Mouse (Mus musculus) ovary, postnatal 36 days (tissue): ENCODE measurements around the gene Pygl.

Experiments used
- DNase-seq: peaks from one replicate; pipeline ENCODE4 v3.0.0; 2022; ENCODE audit warnings: low spot score, mixed read lengths

The Pygl gene

GRCm38 (mm10) chr12:70231294-70231693, at the start of gene Pygl:
Gene Pygl (minus strand): TSS chr12:70231488.
- no peak for DNase-seq

GRCm38 (mm10) chr12:70280930-70281329, 49.6 kb upstream of the Pygl start:
- no peak for DNase-seq

- DNase-seq, result no peak
Measured at GRCm38 (mm10) chr12:70280381-70280780, 49.1 kb upstream of the Pygl start.

- no peak for DNase-seq
Measured at GRCm38 (mm10) chr12:70277071-70277939, 46.0 kb upstream of the Pygl start.

- no peak for DNase-seq
Measured at GRCm38 (mm10) chr12:70269724-70270123, 38.4 kb upstream of the Pygl start.

- DNase-seq, result no peak
Measured at GRCm38 (mm10) chr12:70267314-70267713, 36.0 kb upstream of the Pygl start.

- DNase-seq, result no peak
Measured at GRCm38 (mm10) chr12:70266494-70266931, 35.2 kb upstream of the Pygl start.

DNA sequence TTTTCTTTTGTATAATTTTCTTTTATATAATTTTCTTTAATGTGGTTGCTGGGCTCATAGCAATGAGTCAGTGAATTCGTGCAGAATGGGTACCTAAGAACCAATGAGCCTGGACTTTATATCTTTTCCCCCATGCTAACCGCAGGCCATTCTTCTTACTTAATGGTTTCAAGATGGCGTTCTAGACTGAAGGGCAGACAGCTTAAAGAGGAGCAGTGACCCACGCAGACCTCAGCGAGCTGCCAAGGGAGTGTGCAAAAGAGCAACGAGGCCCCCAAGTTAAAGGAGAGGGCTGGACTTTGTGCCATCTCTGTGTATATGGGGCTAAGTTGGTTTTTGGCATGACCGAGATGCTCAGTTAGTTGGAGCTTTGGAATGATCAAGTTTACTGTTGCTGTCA, 32.4 kb upstream of the Pygl start:
- DNase-seq, result no peak

DNA sequence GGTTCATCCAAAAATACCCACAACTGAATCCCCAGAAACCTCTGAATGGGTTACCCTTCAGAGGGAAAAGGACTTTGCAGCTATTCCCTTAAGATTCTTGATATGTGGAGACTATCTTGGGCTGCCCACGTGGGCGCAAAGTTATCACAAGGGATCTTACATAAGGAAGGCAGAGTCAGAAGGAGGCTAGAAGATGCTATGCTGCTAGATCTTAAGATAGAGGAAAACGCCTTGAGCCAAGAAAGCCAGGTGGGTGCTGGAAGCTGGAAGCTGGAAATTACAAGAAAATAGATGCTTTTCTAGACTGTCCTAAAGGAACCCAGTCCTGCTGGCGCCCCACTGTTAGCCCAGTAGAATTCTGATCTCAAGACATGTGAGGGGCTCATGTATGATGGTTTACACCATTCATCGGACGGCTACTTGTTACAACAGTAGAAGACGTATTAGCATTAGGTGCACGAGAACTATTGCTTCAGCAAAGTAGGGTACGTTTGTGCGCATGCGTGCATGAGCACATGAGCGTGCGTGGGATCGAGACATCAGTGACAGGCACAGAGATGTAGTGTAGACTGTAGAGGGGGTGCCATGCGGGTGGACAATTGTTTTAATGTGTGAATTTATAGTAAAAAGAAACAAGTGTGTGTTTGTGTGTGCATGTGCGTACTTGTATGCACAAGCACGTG, 31.1 kb upstream of the Pygl start:
- DNase-seq, result no peak

- DNase-seq, result no peak
Measured at GRCm38 (mm10) chr12:70251210-70251884, 20.1 kb upstream of the Pygl start.

DNA sequence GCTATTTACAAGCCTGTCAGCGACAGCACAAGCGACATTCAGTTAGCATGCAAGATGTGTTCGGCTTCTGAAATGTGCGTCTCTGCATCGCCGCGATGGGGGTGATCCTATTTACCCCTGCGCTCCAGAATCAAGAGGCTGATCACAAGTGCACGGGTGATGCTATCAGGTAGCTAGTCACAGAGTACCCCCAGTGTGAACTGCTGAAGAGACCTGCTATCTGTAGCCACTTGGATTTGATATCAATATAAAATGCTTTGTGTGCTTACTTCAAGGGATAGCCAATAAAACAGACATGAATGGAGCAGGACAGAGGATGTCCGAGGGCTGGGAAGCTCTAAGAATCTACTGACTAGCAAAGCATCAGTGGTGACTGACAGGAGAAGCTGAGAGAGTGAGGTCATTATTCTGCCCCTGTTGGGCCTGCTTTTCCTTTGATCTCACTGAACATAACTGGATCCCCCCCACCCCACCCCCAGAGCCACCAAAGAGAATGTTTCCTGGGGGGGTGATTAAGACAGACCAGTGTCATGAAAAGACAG, 18.4 kb upstream of the Pygl start:
- no peak for DNase-seq

DNA sequence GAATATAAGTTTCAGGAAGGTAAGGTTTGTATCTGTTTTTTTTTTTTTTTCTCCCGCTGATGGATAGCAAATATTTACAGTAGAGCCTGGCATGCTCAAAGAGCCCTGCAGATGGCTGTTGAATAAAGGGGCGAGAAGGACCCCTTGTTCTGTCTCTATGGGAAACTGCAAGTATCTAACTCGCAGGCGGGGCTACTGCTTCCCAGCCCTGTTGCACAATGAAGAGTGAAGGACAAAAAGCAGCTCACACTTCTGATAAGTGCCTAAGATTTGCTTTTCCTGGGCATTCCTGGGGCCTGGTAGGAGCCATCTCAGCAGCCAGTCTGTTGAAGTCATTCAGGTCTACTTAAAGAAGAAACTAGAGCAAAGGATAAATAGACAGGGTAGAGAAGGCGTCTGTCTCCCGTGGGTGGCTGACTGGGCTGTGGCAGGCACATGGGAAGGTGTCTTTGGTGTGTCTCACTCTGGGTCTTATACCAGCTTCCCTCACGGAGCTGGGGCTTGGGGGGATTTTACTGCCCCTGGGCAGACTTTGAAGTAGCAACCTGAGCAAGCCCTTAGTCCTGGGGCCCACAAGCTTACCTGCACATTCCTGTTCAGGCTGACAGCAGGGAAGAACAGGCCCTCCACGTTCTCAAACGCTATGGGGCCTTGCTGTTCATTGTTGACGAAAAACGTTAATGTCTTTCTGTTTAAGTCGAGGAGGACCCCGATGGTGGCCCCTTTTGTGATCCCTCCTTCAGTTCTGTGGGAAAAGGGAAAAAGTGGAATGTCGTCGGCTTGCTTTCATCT, 16.6 kb upstream of the Pygl start:
- no peak for DNase-seq

- no peak for DNase-seq
Measured at GRCm38 (mm10) chr12:70242550-70242949, 11.3 kb upstream of the Pygl start.

DNA sequence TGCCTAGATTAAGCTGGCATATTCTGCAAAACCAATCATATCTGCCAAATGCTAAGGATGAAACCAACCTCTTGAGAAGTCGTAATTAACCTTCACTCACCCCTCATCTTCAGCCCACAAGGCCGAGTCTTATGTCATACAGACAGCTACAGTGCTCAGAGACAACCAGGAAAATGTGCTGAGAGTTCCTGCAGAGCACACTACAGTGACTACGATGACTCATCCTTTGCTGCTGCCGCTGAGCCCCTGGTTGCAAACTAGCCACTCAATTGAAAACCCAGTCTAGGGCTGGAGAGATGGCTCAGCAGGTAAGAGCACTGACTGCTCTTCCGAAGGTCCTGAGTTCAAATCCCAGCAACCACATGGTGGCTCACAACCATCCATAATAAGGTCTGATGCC, 8.5 kb upstream of the Pygl start:
- DNase-seq, result no peak

GRCm38 (mm10) chr12:70238604-70239003, 7.3 kb upstream of the Pygl start:
- no peak for DNase-seq

GRCm38 (mm10) chr12:70234938-70235484, 3.7 kb upstream of the Pygl start:
- peak; percentile 57 for DNase-seq

- peak; percentile 34 for DNase-seq
Measured at GRCm38 (mm10) chr12:70234411-70234810, 3.1 kb upstream of the Pygl start.

- no peak for DNase-seq
Measured at GRCm38 (mm10) chr12:70233637-70234315, 2.5 kb upstream of the Pygl start.

DNA sequence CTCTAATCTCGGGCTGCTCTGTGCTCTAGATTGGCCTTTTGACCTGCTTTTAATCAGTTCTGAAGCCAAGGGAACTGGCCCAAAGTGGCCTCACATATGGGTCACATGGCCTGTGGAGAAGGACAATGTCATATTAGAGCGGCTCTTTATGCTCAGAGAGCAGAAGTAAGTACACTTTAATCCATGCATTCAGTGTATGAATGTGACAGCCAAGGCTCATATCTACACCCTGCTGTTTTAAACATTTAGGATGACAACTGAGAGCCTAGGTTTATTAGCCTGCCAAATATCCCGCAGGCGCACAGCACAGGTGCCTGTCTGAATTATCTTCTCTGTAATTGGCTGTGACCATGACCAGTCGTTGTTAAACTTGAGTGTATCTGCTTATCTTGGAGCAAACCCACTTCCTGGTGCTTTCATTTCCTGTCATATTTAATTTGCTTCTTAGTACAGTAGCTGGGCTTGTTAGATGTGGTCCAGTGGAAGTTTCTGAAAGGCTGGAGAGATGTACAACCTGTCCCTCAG, 794 bp upstream of the Pygl start:
- DNase-seq, result no peak

- DNase-seq, result no peak
Measured at GRCm38 (mm10) chr12:70228155-70228554, 3.1 kb downstream of the Pygl start.
